Mouse (Mus musculus) forebrain, embryonic 12.5 days (tissue): ENCODE results near the gene Gm37240. TPM values are rescaled to one million over a fixed set of nuclear protein-coding genes. Genes with fewer than 3 reads are reported as not detected.

Experiments
- ATAC-seq: fragments of 200-750 bp; cut with Nextera tagmentation; 2 replicates; pipeline ENCODE4 v1.8.0; 2017; ENCODE audit warnings: moderate TSS enrichment; ENCODE audit not compliant: low FRiP score
- H3K27ac ChIP-seq: fragments of 300-500 bp; sonication (generic); 2 replicates; pipeline ENCODE4 v1.5.1; 2016; ENCODE audit warnings: mild to moderate bottlenecking
- H3K27me3 ChIP-seq: fragments of 300-500 bp; sonication (generic); 2 replicates; pipeline ENCODE4 v1.6.1; 2016; ENCODE audit warnings: mild to moderate bottlenecking
- H3K36me3 ChIP-seq: fragments of 300-500 bp; sonication (generic); replicated peaks from 2 replicates; pipeline ENCODE4 v1.6.1; 2016; ENCODE audit warnings: mild to moderate bottlenecking
- H3K4me1 ChIP-seq: fragments of 300-500 bp; sonication (generic); 2 replicates; pipeline ENCODE4 v1.6.1; 2016
- H3K4me2 ChIP-seq: fragments of 300-500 bp; sonication (generic); 2 replicates; pipeline ENCODE4 v1.6.1; 2016; ENCODE audit warnings: mild to moderate bottlenecking, moderate library complexity
- H3K4me3 ChIP-seq: fragments of 300-500 bp; sonication (generic); replicated peaks from 2 replicates; pipeline ENCODE4 v1.5.1; 2016; ENCODE audit warnings: mild to moderate bottlenecking
- H3K9ac ChIP-seq: fragments of 300-500 bp; sonication (generic); 2 replicates; pipeline ENCODE4 v1.6.1; 2016; ENCODE audit warnings: mild to moderate bottlenecking
- H3K9me3 ChIP-seq: fragments of 300-500 bp; sonication (generic); 2 replicates; pipeline ENCODE4 v1.6.1; 2016
- WGBS: fragments of 180-500 bp; shearing (Covaris S2); methylation state at CpG from one replicate; pipeline ENCODE4 v1.1.7; 2016; 5-methylcytosine and 5-hydroxymethylcytosine counted together
- polyA plus RNA-seq: library from polyadenylated mRNA; unstranded; fragments of >200 nt; fragmentation: Nextera tagmentation; extraction: Ambion mirVana; gene quantifications from 2 replicates; pipeline ENCODE4 v1.2.1, GENCODE M21; 2016

The Gm37240 gene
- polyA plus RNA-seq, 1 experiment from 2014 or later, result 0.57 TPM

GRCm38 (mm10) chr3:84500491-84500890, 1386.8 kb downstream of the Gm37240 start:
- Histone ChIP-seq H3K27me3 (no peaks in the 10 kb centered on the region), H3K4me1 (peaks cover 12% of the 10 kb centered on the region), H3K36me3 (0 out of 2 replicates have a peak, but pooled peaks cover 4% of the 10 kb centered on the region), H3K9me3 (no peaks in the 10 kb centered on the region), H3K27ac (no peak overlapping the region), H3K9ac (no peak overlapping the region), H3K4me2 (no peak overlapping the region), H3K4me3 (no peak overlapping the region)
- no peak for ATAC-seq
- 82% methylated on average over 10 of the region's 10 CpGs for WGBS

GRCm38 (mm10) chr3:84497718-84498117, 1389.6 kb downstream of the Gm37240 start:
- Histone ChIP-seq H3K36me3 (0 out of 2 replicates have a peak, but pooled peaks cover 3% of the 10 kb centered on the region), H3K9me3 (no peaks in the 10 kb centered on the region), H3K4me1 (peaks cover 12% of the 10 kb centered on the region), H3K27me3 (no peaks in the 10 kb centered on the region), H3K27ac (no peak overlapping the region), H3K9ac (no peak overlapping the region), H3K4me2 (no peak overlapping the region), H3K4me3 (no peak overlapping the region)
- ATAC-seq, result no peak
- WGBS, result 85% methylated on average over 11 of the region's 11 CpGs

GRCm38 (mm10) chr3:84492657-84493056, 1394.7 kb downstream of the Gm37240 start:
- H3K27me3 ChIP-seq, result no peaks in the 10 kb centered on the region
- H3K4me1 ChIP-seq, result peaks cover 13% of the 10 kb centered on the region
- ATAC-seq, result no peak
- H3K27ac ChIP-seq, result no peak overlapping the region
- 95% methylated on average over 8 of the region's 8 CpGs for WGBS
- H3K4me3 ChIP-seq, result no peak overlapping the region
- no peak overlapping the region for H3K9ac ChIP-seq
- H3K9me3 ChIP-seq, result no peaks in the 10 kb centered on the region
- H3K36me3 ChIP-seq, result 0 out of 2 replicates have a peak, but pooled peaks cover 5% of the 10 kb centered on the region
- H3K4me2 ChIP-seq, result no peak overlapping the region

- Histone ChIP-seq H3K4me3 (no peak overlapping the region), H3K27ac (no peak overlapping the region), H3K36me3 (0 out of 2 replicates have a peak, but pooled peaks cover 5% of the 10 kb centered on the region), H3K9ac (no peak overlapping the region), H3K4me2 (no peak overlapping the region), H3K9me3 (no peaks in the 10 kb centered on the region), H3K4me1 (peaks cover 13% of the 10 kb centered on the region), H3K27me3 (no peaks in the 10 kb centered on the region)
- WGBS, result 85% methylated on average over 4 of the region's 4 CpGs
- no peak for ATAC-seq
Observed at GRCm38 (mm10) chr3:84492148-84492547, 1395.2 kb downstream of the Gm37240 start.

- H3K9ac ChIP-seq, result no peak overlapping the region
- H3K27me3 ChIP-seq, result no peaks in the 10 kb centered on the region
- 20% methylated on average over 6 of the region's 6 CpGs for WGBS
- H3K4me3 ChIP-seq, result no peak overlapping the region
- H3K4me2 ChIP-seq, result no peak overlapping the region
- H3K27ac ChIP-seq, result no peak overlapping the region
- peaks cover 13% of the 10 kb centered on the region for H3K4me1 ChIP-seq
- no peak for ATAC-seq
- no peaks in the 10 kb centered on the region for H3K9me3 ChIP-seq
- 0 out of 2 replicates have a peak, but pooled peaks cover 5% of the 10 kb centered on the region for H3K36me3 ChIP-seq
Observed at GRCm38 (mm10) chr3:84488716-84489115, 1398.6 kb downstream of the Gm37240 start.

GRCm38 (mm10) chr3:84484891-84485290, 1402.4 kb downstream of the Gm37240 start:
- no peak for ATAC-seq
- H3K4me2 ChIP-seq, result no peak overlapping the region
- no peak overlapping the region for H3K9ac ChIP-seq
- peaks cover 22% of the 10 kb centered on the region for H3K4me1 ChIP-seq
- H3K27ac ChIP-seq, result no peak overlapping the region
- 82% methylated on average over 3 of the region's 3 CpGs for WGBS
- H3K27me3 ChIP-seq, result peaks cover 29% of the 10 kb centered on the region
- H3K36me3 ChIP-seq, result no peaks in the 10 kb centered on the region
- no peak overlapping the region for H3K4me3 ChIP-seq
- H3K9me3 ChIP-seq, result no peaks in the 10 kb centered on the region

- H3K27ac ChIP-seq, result no peak overlapping the region
- no peaks in the 10 kb centered on the region for H3K36me3 ChIP-seq
- H3K4me3 ChIP-seq, result no peak overlapping the region
- ATAC-seq, result no peak
- H3K9me3 ChIP-seq, result no peaks in the 10 kb centered on the region
- WGBS, result 81% methylated on average over 4 of the region's 4 CpGs
- peaks cover 26% of the 10 kb centered on the region for H3K4me1 ChIP-seq
- H3K27me3 ChIP-seq, result peaks cover 34% of the 10 kb centered on the region
- H3K9ac ChIP-seq, result no peak overlapping the region
- H3K4me2 ChIP-seq, result no peak overlapping the region
Observed at GRCm38 (mm10) chr3:84484333-84484732, 1403.0 kb downstream of the Gm37240 start.

GRCm38 (mm10) chr3:84482121-84482520, 1405.2 kb downstream of the Gm37240 start:
- H3K4me3 ChIP-seq, result no peak overlapping the region
- H3K27ac ChIP-seq, result no peak overlapping the region
- H3K9me3 ChIP-seq, result no peaks in the 10 kb centered on the region
- H3K27me3 ChIP-seq, result peaks cover 57% of the 10 kb centered on the region
- H3K36me3 ChIP-seq, result no peaks in the 10 kb centered on the region
- no peak for ATAC-seq
- WGBS, result 75% methylated on average over 6 of the region's 6 CpGs
- H3K9ac ChIP-seq, result no peak overlapping the region
- no peak overlapping the region for H3K4me2 ChIP-seq
- peaks cover 29% of the 10 kb centered on the region for H3K4me1 ChIP-seq

- peak overlapping the region; percentile 55 for H3K4me3 ChIP-seq
- no peaks in the 10 kb centered on the region for H3K9me3 ChIP-seq
- H3K4me2 ChIP-seq, result peak overlapping the region; percentile 92
- no peaks in the 10 kb centered on the region for H3K36me3 ChIP-seq
- ATAC-seq, result no peak
- peaks cover 29% of the 10 kb centered on the region for H3K4me1 ChIP-seq
- peaks cover 65% of the 10 kb centered on the region for H3K27me3 ChIP-seq
- 1% methylated on average over 11 of the region's 11 CpGs for WGBS
- peak overlapping the region; percentile 62; the same call in 1 of the 2 replicates for H3K9ac ChIP-seq
- no peak overlapping the region for H3K27ac ChIP-seq
Observed at GRCm38 (mm10) chr3:84481104-84481503, 1406.2 kb downstream of the Gm37240 start.

- Histone ChIP-seq H3K4me3 (peak within 1 kb of the TSS; percentile 55), H3K4me2 (peak within 1 kb of the TSS; percentile 92), H3K4me1 (peaks cover 29% of the 10 kb centered on the region), H3K9me3 (no peaks in the 10 kb centered on the region), H3K36me3 (no peaks in the 10 kb centered on the region), H3K27ac (no peak within 1 kb of the TSS), H3K27me3 (peaks cover 65% of the 10 kb centered on the region), H3K9ac (peak within 1 kb of the TSS; percentile 62)
- peak; percentile 82 for ATAC-seq
- WGBS, result under 1% methylated on average over 78 of the region's 82 CpGs
Observed at GRCm38 (mm10) chr3:84480006-84480897, 1407.1 kb downstream of the Gm37240 start, which contains the start of gene Fhdc1. Gene Fhdc1 (minus strand): TSS chr3:84480429.

- Histone ChIP-seq H3K9me3 (no peaks in the 10 kb centered on the region), H3K4me1 (peaks cover 29% of the 10 kb centered on the region), H3K9ac (peak overlapping the region; percentile 62), H3K36me3 (no peaks in the 10 kb centered on the region), H3K27ac (no peak overlapping the region), H3K4me2 (peak overlapping the region; percentile 92), H3K4me3 (peak overlapping the region; percentile 55), H3K27me3 (peaks cover 65% of the 10 kb centered on the region)
- under 1% methylated on average over 61 of the region's 61 CpGs for WGBS
- peak; percentile 53 for ATAC-seq
Observed at GRCm38 (mm10) chr3:84479293-84480005, 1407.9 kb downstream of the Gm37240 start.

GRCm38 (mm10) chr3:84478896-84479292, 1408.4 kb downstream of the Gm37240 start:
- peak overlapping the region; percentile 62 for H3K9ac ChIP-seq
- WGBS, result 3% methylated on average over 12 of the region's 12 CpGs
- no peaks in the 10 kb centered on the region for H3K36me3 ChIP-seq
- H3K9me3 ChIP-seq, result no peaks in the 10 kb centered on the region
- H3K4me2 ChIP-seq, result peak overlapping the region; percentile 92
- no peak overlapping the region for H3K27ac ChIP-seq
- peaks cover 29% of the 10 kb centered on the region for H3K4me1 ChIP-seq
- H3K4me3 ChIP-seq, result peak overlapping the region; percentile 55
- H3K27me3 ChIP-seq, result peaks cover 69% of the 10 kb centered on the region
- ATAC-seq, result no peak
